Mouse (Mus musculus): ENCODE measurements around the gene Uaca. TPM values are rescaled to one million over a fixed set of nuclear protein-coding genes. Genes with fewer than 3 reads are reported as not detected.

Uaca gene
- total RNA-seq, 4 experiments from 2014 or later, result 6.3 to 9.2 (median 7.9) TPM

- no peak for DNase-seq (ENCODE audit: low spot score in 2 of 2)
These were observed 84.3 kb downstream of the Uaca start for GRCm38 (mm10) chr9:60878630-60879029.

GRCm38 (mm10) chr9:60885148-60885547 is 90.8 kb downstream of the Uaca start:
- DNase-seq (ENCODE audit: low spot score in 2 of 2), result no peak

GRCm38 (mm10) chr9:60886431-60887371 is 92.4 kb downstream of the Uaca start:
- DNase-seq (ENCODE audit: low spot score in 2 of 2), result no peak

GRCm38 (mm10) chr9:60887389-60887811 is 93.1 kb downstream of the Uaca start:
- DNase-seq (ENCODE audit: low spot score in 2 of 2), result no peak

- DNase-seq (ENCODE audit: low spot score in 2 of 2), result no peak
These were observed 99.2 kb downstream of the Uaca start for GRCm38 (mm10) chr9:60893511-60893910.

GRCm38 (mm10) chr9:60895486-60896110 is 101.3 kb downstream of the Uaca start:
- peak; percentile 36 to 68 for DNase-seq (ENCODE audit: low spot score in 2 of 2)

GRCm38 (mm10) chr9:60898291-60899020 is 104.1 kb downstream of the Uaca start:
- DNase-seq (ENCODE audit: low spot score in 2 of 2), result no peak

GRCm38 (mm10) chr9:60899201-60899600 is 104.9 kb downstream of the Uaca start:
- DNase-seq (ENCODE audit: low spot score in 2 of 2), result no peak

- no peak for DNase-seq (ENCODE audit: low spot score in 2 of 2)
These were observed 105.6 kb downstream of the Uaca start for GRCm38 (mm10) chr9:60899797-60900459.

GRCm38 (mm10) chr9:60912266-60912665 is 117.9 kb downstream of the Uaca start:
- no peak for DNase-seq (ENCODE audit: low spot score in 2 of 2)

GRCm38 (mm10) chr9:60913626-60914025 is 119.3 kb downstream of the Uaca start:
- no peak for DNase-seq (ENCODE audit: low spot score in 2 of 2)

GRCm38 (mm10) chr9:60919936-60920672 is 125.8 kb downstream of the Uaca start:
- DNase-seq (ENCODE audit: low spot score in 2 of 2), result no peak

GRCm38 (mm10) chr9:60920673-60921062 is 126.3 kb downstream of the Uaca start:
- no peak for DNase-seq (ENCODE audit: low spot score in 2 of 2)

- no peak for DNase-seq (ENCODE audit: low spot score in 2 of 2)
These were observed 126.9 kb downstream of the Uaca start for GRCm38 (mm10) chr9:60921287-60921686.

- no peak for DNase-seq (ENCODE audit: low spot score in 2 of 2)
These were observed 127.5 kb downstream of the Uaca start for GRCm38 (mm10) chr9:60921831-60922230.

- DNase-seq (ENCODE audit: low spot score in 2 of 2), result no peak
These were observed 132.0 kb downstream of the Uaca start for GRCm38 (mm10) chr9:60926301-60926700.

- no peak for DNase-seq (ENCODE audit: low spot score in 2 of 2)
These were observed 135.1 kb downstream of the Uaca start for GRCm38 (mm10) chr9:60929290-60929983.

Measured in layer of hippocampus, adult 8-10 months (tissue).